Mouse (Mus musculus): Measurements from ENCODE around the gene Sgms1. TPM values are rescaled to one million over a fixed set of nuclear protein-coding genes. Genes with fewer than 3 reads are reported as not detected.

Sgms1 gene
- polyA plus RNA-seq, 1 experiment from 2014 or later, result 28.8 TPM

DNA sequence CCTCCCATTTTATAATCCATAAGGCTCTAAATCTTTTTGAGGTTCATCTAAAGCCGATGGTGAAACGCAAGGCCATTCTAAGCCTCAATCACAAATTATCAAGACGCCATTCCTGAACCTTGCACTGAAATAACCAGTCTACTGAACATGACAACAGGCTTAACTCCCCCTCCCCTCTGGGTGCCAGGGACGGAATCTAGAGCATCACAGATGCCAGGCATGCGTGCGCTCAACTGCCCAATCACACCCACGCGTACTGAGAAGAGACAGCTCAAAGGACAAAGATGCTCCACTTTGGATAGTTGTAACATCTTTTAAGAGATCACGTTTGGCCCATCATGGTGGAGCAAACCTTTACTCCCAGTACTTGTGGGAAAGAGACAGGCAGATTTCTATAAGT lies 146.3 kb downstream of the Sgms1 start:
- Histone ChIP-seq H3K9ac (no peak overlapping the region), H3K4me2 (no peak overlapping the region), H3K4me1 (peaks cover 7% of the 10 kb centered on the region; the same call in 1 of the 2 replicates), H3K36me3 (no peaks in the 10 kb centered on the region), H3K9me3 (no peaks in the 10 kb centered on the region), H3K27ac (no peak overlapping the region), H3K27me3 (no peaks in the 10 kb centered on the region), H3K4me3 (no peak overlapping the region)
- WGBS, result 89% methylated on average over 9 of the region's 9 CpGs
- ATAC-seq (ENCODE audit: insufficient number of reproducible peaks, insufficient read depth, low FRiP score, low TSS enrichment, low read depth), result no peak

GRCm38 (mm10) chr19:32242153-32242552 lies 147.4 kb downstream of the Sgms1 start:
- H3K27me3 ChIP-seq, result no peaks in the 10 kb centered on the region
- no peaks in the 10 kb centered on the region for H3K36me3 ChIP-seq
- no peaks in the 10 kb centered on the region for H3K9me3 ChIP-seq
- H3K9ac ChIP-seq, result no peak overlapping the region
- WGBS, result 71% methylated on average over 4 of the region's 4 CpGs
- H3K4me3 ChIP-seq, result no peak overlapping the region
- peaks cover 12% of the 10 kb centered on the region for H3K4me1 ChIP-seq
- H3K4me2 ChIP-seq, result no peak overlapping the region
- ATAC-seq (ENCODE audit: insufficient number of reproducible peaks, insufficient read depth, low FRiP score, low TSS enrichment, low read depth), result no peak
- no peak overlapping the region for H3K27ac ChIP-seq

DNA sequence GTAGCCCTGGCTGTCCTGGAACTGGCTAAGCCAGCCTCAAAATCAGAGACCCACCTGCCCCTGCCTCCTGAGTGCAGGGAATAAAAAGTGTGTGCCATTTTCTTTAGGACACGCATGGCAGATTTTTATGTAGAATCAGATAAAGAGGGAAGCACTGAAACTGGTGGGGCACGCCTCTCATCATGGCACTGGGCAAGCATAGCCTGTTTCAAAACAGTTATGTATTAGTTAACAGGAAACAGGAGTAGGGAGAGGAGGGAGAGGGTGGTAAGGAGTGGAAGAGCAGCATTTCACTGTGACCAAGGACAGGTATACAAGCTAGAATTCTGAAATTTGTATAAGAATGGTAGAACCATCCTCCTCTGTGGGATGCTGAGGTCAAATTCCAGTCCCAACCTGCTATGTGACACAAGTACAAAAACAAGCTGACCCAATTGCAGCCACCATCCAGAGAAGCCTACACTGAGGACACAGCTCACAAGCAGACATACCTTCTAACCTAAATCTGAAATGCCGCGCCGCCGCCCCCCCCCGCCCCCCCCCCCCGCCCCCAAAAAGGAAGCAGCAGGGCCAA lies 149.0 kb downstream of the Sgms1 start:
- Histone ChIP-seq H3K27me3 (no peaks in the 10 kb centered on the region), H3K4me3 (no peak overlapping the region), H3K4me1 (peaks cover 13% of the 10 kb centered on the region), H3K9me3 (no peaks in the 10 kb centered on the region), H3K36me3 (no peaks in the 10 kb centered on the region), H3K9ac (no peak overlapping the region), H3K4me2 (no peak overlapping the region), H3K27ac (no peak overlapping the region)
- WGBS, result 59% methylated on average over 8 of the region's 8 CpGs
- no peak for ATAC-seq (ENCODE audit: insufficient number of reproducible peaks, insufficient read depth, low FRiP score, low TSS enrichment, low read depth)

DNA sequence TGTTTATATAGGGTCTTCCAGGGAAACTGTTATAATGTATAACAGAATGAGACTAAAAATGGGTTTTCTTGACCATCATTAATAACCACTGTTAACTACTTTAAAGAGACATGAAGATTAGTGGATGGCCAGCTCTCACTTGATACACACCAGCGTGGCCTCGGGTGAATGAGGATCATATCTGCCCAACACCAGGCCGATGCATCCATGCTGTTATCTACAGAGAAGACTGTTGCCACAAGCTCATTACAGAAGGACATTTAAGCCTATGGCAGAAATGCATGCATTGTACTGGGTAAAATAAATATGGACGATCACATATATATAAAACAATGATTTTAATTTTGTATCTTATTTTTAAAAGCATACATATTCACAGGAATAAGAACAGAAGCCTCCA lies 149.6 kb downstream of the Sgms1 start:
- H3K4me2 ChIP-seq, result no peak overlapping the region
- H3K9me3 ChIP-seq, result no peaks in the 10 kb centered on the region
- no peak overlapping the region for H3K9ac ChIP-seq
- no peak for ATAC-seq (ENCODE audit: insufficient number of reproducible peaks, insufficient read depth, low FRiP score, low TSS enrichment, low read depth)
- WGBS, result 92% methylated on average over 4 of the region's 4 CpGs
- no peaks in the 10 kb centered on the region for H3K27me3 ChIP-seq
- peaks cover 18% of the 10 kb centered on the region for H3K4me1 ChIP-seq
- no peaks in the 10 kb centered on the region for H3K36me3 ChIP-seq
- no peak overlapping the region for H3K27ac ChIP-seq
- no peak overlapping the region for H3K4me3 ChIP-seq

DNA sequence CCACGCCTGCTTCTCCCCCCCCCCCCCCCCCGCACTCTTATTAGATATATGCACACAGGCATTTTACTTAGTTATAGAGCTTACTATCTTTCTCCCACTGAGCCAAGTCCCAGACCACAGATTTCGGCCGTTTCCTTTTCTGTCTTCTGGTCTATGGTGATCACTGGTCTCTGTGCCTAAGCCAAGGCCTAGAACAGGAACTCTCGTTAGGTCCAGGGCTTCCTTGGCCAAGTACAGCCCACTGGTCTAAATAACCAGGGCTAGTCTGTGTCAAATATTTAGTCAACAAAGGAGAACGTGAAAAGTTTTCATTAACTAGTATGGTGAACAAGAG lies 150.1 kb downstream of the Sgms1 start:
- H3K4me1 ChIP-seq, result peaks cover 23% of the 10 kb centered on the region
- no peak for ATAC-seq (ENCODE audit: insufficient number of reproducible peaks, insufficient read depth, low FRiP score, low TSS enrichment, low read depth)
- H3K4me2 ChIP-seq, result no peak overlapping the region
- 87% methylated on average over 5 of the region's 6 CpGs for WGBS
- no peaks in the 10 kb centered on the region for H3K36me3 ChIP-seq
- H3K9me3 ChIP-seq, result no peaks in the 10 kb centered on the region
- no peak overlapping the region for H3K9ac ChIP-seq
- no peak overlapping the region for H3K4me3 ChIP-seq
- H3K27ac ChIP-seq, result no peak overlapping the region
- H3K27me3 ChIP-seq, result no peaks in the 10 kb centered on the region

DNA sequence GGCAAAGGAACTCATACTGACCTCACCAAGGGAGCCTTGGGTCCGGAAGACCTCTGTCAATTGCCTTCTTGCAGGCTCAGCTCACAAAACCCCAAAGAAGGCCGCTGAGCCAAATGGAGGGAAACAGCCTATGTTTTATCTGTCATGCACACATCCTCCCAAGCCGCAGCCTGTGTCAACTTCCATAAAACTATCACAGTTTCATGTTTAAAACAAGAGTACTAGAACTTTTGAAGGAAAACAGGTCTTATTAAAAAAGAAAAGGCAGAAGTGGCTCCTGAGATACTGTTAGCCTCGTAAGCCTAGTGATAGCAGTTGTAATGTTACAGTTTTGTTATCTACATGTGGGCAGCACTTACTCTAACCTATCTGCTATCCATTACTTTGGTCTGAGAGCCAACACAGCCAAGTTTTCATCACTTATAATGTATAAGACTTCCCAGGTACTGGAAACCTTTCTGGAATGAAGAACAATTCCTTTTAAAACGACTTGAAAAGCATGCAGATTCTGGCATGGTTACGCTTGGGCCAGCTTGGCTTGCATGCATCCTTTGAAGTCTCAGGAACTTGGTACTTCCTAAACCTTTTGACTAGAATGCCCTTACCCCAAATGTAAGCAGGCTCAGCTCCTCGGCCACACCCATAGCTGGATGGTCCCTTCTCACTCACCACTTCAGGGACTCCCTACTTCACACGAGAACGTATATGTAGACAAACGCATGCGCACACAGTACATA lies 150.6 kb downstream of the Sgms1 start:
- ATAC-seq (ENCODE audit: insufficient number of reproducible peaks, insufficient read depth, low FRiP score, low TSS enrichment, low read depth), result no peak
- Histone ChIP-seq H3K27me3 (no peaks in the 10 kb centered on the region), H3K36me3 (no peaks in the 10 kb centered on the region), H3K4me1 (peaks cover 28% of the 10 kb centered on the region), H3K4me3 (no peak overlapping the region), H3K9ac (no peak overlapping the region), H3K9me3 (no peaks in the 10 kb centered on the region), H3K4me2 (no peak overlapping the region), H3K27ac (no peak overlapping the region)
- 84% methylated on average over 11 of the region's 11 CpGs for WGBS

DNA sequence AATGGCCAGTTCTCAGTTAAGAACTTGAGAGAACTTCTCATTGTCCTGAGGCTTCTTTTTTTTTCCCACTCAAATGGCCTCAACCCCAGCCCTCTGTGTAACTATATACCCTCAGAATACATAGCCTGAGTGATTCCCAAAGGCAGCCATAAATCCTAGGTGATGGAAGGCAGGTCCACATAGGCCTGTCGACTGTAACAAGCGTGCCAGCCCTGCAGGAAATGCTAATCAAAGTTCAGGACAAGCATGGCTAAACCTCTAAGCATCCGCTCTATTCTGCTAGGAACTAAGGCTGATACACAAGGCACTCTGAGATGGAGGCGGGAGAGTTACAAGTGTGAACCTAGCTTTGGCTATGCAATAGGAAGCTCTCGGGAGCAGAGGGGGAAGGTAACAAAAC lies 151.8 kb downstream of the Sgms1 start:
- H3K9me3 ChIP-seq, result no peaks in the 10 kb centered on the region
- no peaks in the 10 kb centered on the region for H3K27me3 ChIP-seq
- H3K36me3 ChIP-seq, result no peaks in the 10 kb centered on the region
- no peak overlapping the region for H3K27ac ChIP-seq
- no peak overlapping the region for H3K9ac ChIP-seq
- WGBS, result 50% methylated on average over 5 of the region's 5 CpGs
- H3K4me2 ChIP-seq, result no peak overlapping the region
- no peak overlapping the region for H3K4me3 ChIP-seq
- ATAC-seq (ENCODE audit: insufficient number of reproducible peaks, insufficient read depth, low FRiP score, low TSS enrichment, low read depth), result no peak
- peaks cover 28% of the 10 kb centered on the region for H3K4me1 ChIP-seq

- whole genome bisulfite sequencing, result 82% methylated on average over 3 of the region's 3 CpGs
- Histone ChIP-seq H3K27me3 (no peaks in the 10 kb centered on the region), H3K4me3 (no peak overlapping the region), H3K9ac (no peak overlapping the region), H3K27ac (no peak overlapping the region), H3K4me1 (peaks cover 28% of the 10 kb centered on the region), H3K9me3 (no peaks in the 10 kb centered on the region), H3K36me3 (no peaks in the 10 kb centered on the region), H3K4me2 (no peak overlapping the region)
- no peak for ATAC-seq (ENCODE audit: insufficient number of reproducible peaks, insufficient read depth, low FRiP score, low TSS enrichment, low read depth)
Measured at GRCm38 (mm10) chr19:32237173-32237583, 152.3 kb downstream of the Sgms1 start.

GRCm38 (mm10) chr19:32234717-32235434 lies 154.6 kb downstream of the Sgms1 start:
- Histone ChIP-seq H3K4me1 (peaks cover 41% of the 10 kb centered on the region), H3K36me3 (no peaks in the 10 kb centered on the region), H3K27me3 (no peaks in the 10 kb centered on the region), H3K4me3 (no peak overlapping the region), H3K27ac (no peak overlapping the region), H3K9ac (no peak overlapping the region), H3K9me3 (no peaks in the 10 kb centered on the region), H3K4me2 (no peak overlapping the region)
- WGBS, result 33% methylated on average over 6 of the region's 6 CpGs
- ATAC-seq (ENCODE audit: insufficient number of reproducible peaks, insufficient read depth, low FRiP score, low TSS enrichment, low read depth), result no peak

DNA sequence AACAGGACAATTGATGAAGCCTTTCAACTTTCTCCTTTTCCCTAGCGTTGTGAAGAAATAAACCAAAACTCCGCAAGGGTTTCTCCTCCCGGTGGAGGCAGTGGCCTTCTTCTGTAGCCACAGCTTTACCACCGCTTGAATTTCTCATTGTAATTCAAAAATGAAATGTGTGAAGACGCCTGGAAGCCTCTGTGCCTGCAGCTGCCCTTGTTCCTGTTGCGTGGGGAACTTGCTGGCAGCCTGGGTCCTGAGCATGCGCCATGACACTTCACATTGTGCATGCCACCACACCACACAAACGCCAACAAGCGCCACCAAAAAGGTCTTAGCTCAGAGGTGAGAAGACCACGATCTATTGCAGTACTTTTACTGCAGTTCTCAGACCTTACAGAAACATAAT lies 158.2 kb downstream of the Sgms1 start:
- H3K36me3 ChIP-seq, result no peaks in the 10 kb centered on the region
- H3K9ac ChIP-seq, result no peak overlapping the region
- H3K27ac ChIP-seq, result no peak overlapping the region
- H3K4me1 ChIP-seq, result peaks cover 29% of the 10 kb centered on the region
- H3K4me2 ChIP-seq, result no peak overlapping the region
- no peaks in the 10 kb centered on the region for H3K9me3 ChIP-seq
- H3K27me3 ChIP-seq, result no peaks in the 10 kb centered on the region
- 80% methylated on average over 10 of the region's 10 CpGs for WGBS
- ATAC-seq (ENCODE audit: insufficient number of reproducible peaks, insufficient read depth, low FRiP score, low TSS enrichment, low read depth), result no peak
- H3K4me3 ChIP-seq, result no peak overlapping the region

DNA sequence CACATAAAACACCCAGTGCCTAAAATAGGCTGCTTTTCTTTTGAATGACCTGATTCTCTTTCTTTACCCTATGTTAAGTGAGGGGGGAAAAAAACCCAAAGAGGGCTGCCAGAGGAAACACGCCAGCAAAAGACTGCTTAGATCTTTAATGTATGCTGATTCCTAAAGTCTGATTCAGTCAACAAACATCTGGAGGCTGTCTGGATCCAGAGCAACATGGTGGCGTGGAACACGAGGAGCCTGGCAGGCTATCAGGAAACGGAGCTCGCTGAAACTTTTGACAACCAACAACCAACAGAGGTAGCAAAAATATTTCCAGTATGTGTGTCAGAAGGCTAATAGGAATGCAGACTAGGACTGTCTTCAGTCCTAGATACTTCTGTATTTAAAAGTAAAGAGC lies 158.7 kb downstream of the Sgms1 start:
- WGBS, result 29% methylated on average over 5 of the region's 5 CpGs
- Histone ChIP-seq H3K4me3 (no peak overlapping the region), H3K27ac (no peak overlapping the region), H3K4me2 (no peak overlapping the region), H3K4me1 (peaks cover 29% of the 10 kb centered on the region), H3K27me3 (no peaks in the 10 kb centered on the region), H3K9me3 (no peaks in the 10 kb centered on the region), H3K36me3 (no peaks in the 10 kb centered on the region), H3K9ac (no peak overlapping the region)
- no peak for ATAC-seq (ENCODE audit: insufficient number of reproducible peaks, insufficient read depth, low FRiP score, low TSS enrichment, low read depth)

GRCm38 (mm10) chr19:32230301-32230700 lies 159.2 kb downstream of the Sgms1 start:
- Histone ChIP-seq H3K9me3 (no peaks in the 10 kb centered on the region), H3K27ac (0 out of 2 replicates have a peak overlapping the region, but pooled peaks have one; percentile 33), H3K27me3 (no peaks in the 10 kb centered on the region), H3K36me3 (no peaks in the 10 kb centered on the region), H3K4me3 (no peak overlapping the region), H3K9ac (no peak overlapping the region), H3K4me2 (no peak overlapping the region), H3K4me1 (peaks cover 26% of the 10 kb centered on the region)
- 89% methylated on average over 5 of the region's 5 CpGs for WGBS
- ATAC-seq (ENCODE audit: insufficient number of reproducible peaks, insufficient read depth, low FRiP score, low TSS enrichment, low read depth), result no peak

Measured in embryonic facial prominence, embryonic 13.5 days (tissue).